In the genomic region with DNA sequence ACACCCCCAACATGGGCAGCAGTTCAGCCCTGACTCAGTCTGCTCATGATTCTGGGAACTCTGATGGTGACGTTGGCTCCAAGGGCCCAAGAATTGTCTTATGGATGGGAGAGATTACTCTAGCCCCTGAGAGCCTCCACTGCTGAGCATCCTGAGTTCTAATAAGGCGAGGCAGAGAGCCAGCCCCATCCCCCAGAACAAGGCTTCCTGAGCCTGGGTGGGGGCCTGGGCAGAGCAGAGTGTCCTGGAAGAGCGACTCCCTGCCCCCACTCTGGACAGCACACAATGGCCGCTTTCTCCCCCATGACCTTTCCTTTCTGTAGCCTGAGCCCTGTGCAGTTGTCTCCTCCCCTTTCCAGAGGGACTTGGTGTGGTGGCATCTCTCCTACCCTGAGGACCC, we compare ENCODE assay signal across 8 mouse cellular contexts. TPM values are rescaled to one million over a fixed set of nuclear protein-coding genes. Genes with fewer than 3 reads are reported as not detected.
DNase-seq lines count a peak whose midpoint lies in the region; ATAC-seq and TF ChIP-seq lines count a peak whose summit lies in the region.

No protein-coding gene starts in this region.

- H3K4me1 ChIP-seq in cerebellum, adult 2 months (ENCODE audit: control insufficient read depth, insufficient read depth, low read length) = peaks cover 42% of the 10 kb centered on the region
- H3K4me1 ChIP-seq in hindbrain, embryonic 13.5 days (replicated peaks) = peaks cover 76% of the 10 kb centered on the region
- H3K4me1 ChIP-seq in lung, embryonic 14.5 days (ENCODE audit: insufficient read depth) = peaks cover 12% of the 10 kb centered on the region
- peaks cover 12% of the 10 kb centered on the region for H3K4me1 ChIP-seq in stomach, postnatal 0 days (replicated peaks; ENCODE audit: control insufficient read depth, insufficient read depth)

- peaks cover 32% of the 10 kb centered on the region for H3K36me3 ChIP-seq in hindbrain, embryonic 13.5 days
- peaks cover 40% of the 10 kb centered on the region for H3K36me3 ChIP-seq in lung, embryonic 14.5 days (ENCODE audit: insufficient read depth)
- peaks cover 6% of the 10 kb centered on the region for H3K36me3 ChIP-seq in stomach, postnatal 0 days (ENCODE audit: control insufficient read depth, insufficient read depth, low read length)

- H3K4me2 ChIP-seq in hindbrain, embryonic 13.5 days = no peak overlapping the region
- peak overlapping the region; percentile 36; the same call in 1 of the 2 replicates for H3K4me2 ChIP-seq in lung, embryonic 14.5 days
- no peak overlapping the region for H3K4me2 ChIP-seq in stomach, postnatal 0 days (replicated peaks; ENCODE audit: low read depth)

- H3K9ac ChIP-seq in hindbrain, embryonic 13.5 days = 0 out of 2 replicates have a peak overlapping the region, but pooled peaks have one; percentile 9
- H3K9ac ChIP-seq in lung, embryonic 14.5 days = peak overlapping the region; percentile 14; the same call in 1 of the 2 replicates
- peak overlapping the region; percentile 28; the same call in 1 of the 2 replicates for H3K9ac ChIP-seq in stomach, postnatal 0 days (ENCODE audit: low read length)

- WGBS in cerebellum, adult 2 months = 77% methylated on average over 4 of the region's 4 CpGs
- WGBS in hindbrain, embryonic 13.5 days = 16% methylated on average over 4 of the region's 4 CpGs
- 50% methylated on average over 4 of the region's 4 CpGs for WGBS in lung, embryonic 14.5 days
- WGBS in stomach, postnatal 0 days = 64% methylated on average over 4 of the region's 4 CpGs

- no peaks in the 10 kb centered on the region for H3K27me3 ChIP-seq in cerebellum, adult 2 months (ENCODE audit: control insufficient read depth, insufficient read depth, low read length)
- H3K27me3 ChIP-seq in hindbrain, embryonic 13.5 days = no peaks in the 10 kb centered on the region
- no peaks in the 10 kb centered on the region for H3K27me3 ChIP-seq in lung, embryonic 14.5 days (ENCODE audit: insufficient read depth, low read length)
- H3K27me3 ChIP-seq in stomach, postnatal 0 days (ENCODE audit: control insufficient read depth, insufficient read depth, low read length) = no peaks in the 10 kb centered on the region

- TF ChIP-seq EP300 in stomach, postnatal 0 days (optimal IDR thresholded peaks at IDR 0.05) = no peak

- H3K27ac ChIP-seq in cerebellum, adult 2 months (ENCODE audit: insufficient read depth, low read length) = peak overlapping the region; percentile 83
- H3K27ac ChIP-seq in hindbrain, embryonic 13.5 days = peak overlapping the region; percentile 60
- peak overlapping the region; percentile 91 for H3K27ac ChIP-seq in lung, embryonic 14.5 days (ENCODE audit: low read depth)
- H3K27ac ChIP-seq in stomach, postnatal 0 days (replicated peaks) = peak overlapping the region; percentile 81

- TF ChIP-seq CTCF in cerebellum, adult 2 months (IDR thresholded peaks at IDR 0.05; ENCODE audit: borderline replicate concordance, insufficient read depth, low read depth, low read length) = no peak
- no peak for TF ChIP-seq CTCF in lung, embryonic 14.5 days (IDR thresholded peaks at IDR 0.05; ENCODE audit: low read depth)
- no peak for TF ChIP-seq CTCF in stomach, postnatal 0 days (IDR thresholded peaks at IDR 0.05; ENCODE audit: low read depth)

- peak in 1 of 2 experiments; percentile 38 for DNase-seq in cerebellum, adult 2 months
- DNase-seq in cerebellum, postnatal 25 days = no peak
- peak; percentile 77 for DNase-seq in ZHBTc4 (ENCODE audit: low read depth, low spot score)
- no peak for DNase-seq in lung, embryonic 14.5 days
- no peak for DNase-seq in stomach, postnatal 0 days (ENCODE audit: low spot score)
- DNase-seq in gastrocnemius, postnatal 4 days (ENCODE audit: low spot score in 2 of 2) = no peak

- no peak overlapping the region for H3K4me3 ChIP-seq in cerebellum, adult 2 months (replicated peaks; ENCODE audit: insufficient read depth, low read depth, low read length)
- H3K4me3 ChIP-seq in hindbrain, embryonic 13.5 days = no peak overlapping the region
- no peak overlapping the region for H3K4me3 ChIP-seq in lung, embryonic 14.5 days (ENCODE audit: low read depth, low read length)
- no peak overlapping the region for H3K4me3 ChIP-seq in stomach, postnatal 0 days (ENCODE audit: low read depth, low read length)

- no peaks in the 10 kb centered on the region for H3K9me3 ChIP-seq in hindbrain, embryonic 13.5 days
- no peaks in the 10 kb centered on the region for H3K9me3 ChIP-seq in lung, embryonic 14.5 days (ENCODE audit: low read depth, low read length)
- no peaks in the 10 kb centered on the region for H3K9me3 ChIP-seq in stomach, postnatal 0 days (ENCODE audit: control insufficient read depth, low read length)

- ATAC-seq in hindbrain, embryonic 13.5 days (ENCODE audit: low FRiP score) = no peak
- no peak for ATAC-seq in lung, embryonic 14.5 days (ENCODE audit: insufficient read depth)
- no peak; the same call in 1 of the 2 replicates for ATAC-seq in stomach, postnatal 0 days (ENCODE audit: low FRiP score, low TSS enrichment)
- ATAC-seq in erythroblast, adult 5-6 weeks (replicated peaks; ENCODE audit: low FRiP score, poor library complexity, severe bottlenecking) = no peak

- no peak for TF ChIP-seq POLR2A in cerebellum, adult 2 months (IDR thresholded peaks at IDR 0.05; ENCODE audit: borderline replicate concordance, insufficient read depth, low read length)

RNA-seq across cellular contexts. Expression of gene Git1, which starts 4.5 kb away (rescaled TPM):
- polyA plus RNA-seq in cerebellum, adult 2 months (2012; rRNA removed) = 106 and 110 TPM in 2 replicates
- 14.3 and 15.1 TPM in 2 replicates for polyA plus RNA-seq in hindbrain, embryonic 13.5 days (2015; fragmentation: Nextera tagmentation; extraction: Ambion mirVana)
- polyA plus RNA-seq in lung, embryonic 14.5 days (2014; fragmentation: Nextera tagmentation; extraction: Ambion mirVana) = 18.4 and 21.1 TPM in 2 replicates
- polyA plus RNA-seq in stomach, postnatal 0 days (2015; fragmentation: Nextera tagmentation; extraction: Ambion mirVana) = 5.9 and 7.9 TPM in 2 replicates
- 9.2 and 11.5 TPM in 2 replicates for total RNA-seq in erythroblast, adult 5-6 weeks (2015; ENCODE audit: low replicate concordance)
- total RNA-seq in erythroblast, adult 5-6 weeks (2017; ENCODE audit: low replicate concordance) = 4.4 and 5.6 TPM in 2 replicates
- 10 to 100 TPM; 48.5 to 52.9 TPM for total RNA-seq in gastrocnemius, postnatal 4 days (2021)

RNA-seq across cellular contexts. Expression of gene Ankrd13b, which starts 8.4 kb away (rescaled TPM):
- 106 and 114 TPM in 2 replicates for polyA plus RNA-seq in cerebellum, adult 2 months (2012; rRNA removed)
- 29.4 and 31.0 TPM in 2 replicates for polyA plus RNA-seq in hindbrain, embryonic 13.5 days (2015; fragmentation: Nextera tagmentation; extraction: Ambion mirVana)
- 12.1 and 12.9 TPM in 2 replicates for polyA plus RNA-seq in lung, embryonic 14.5 days (2014; fragmentation: Nextera tagmentation; extraction: Ambion mirVana)
- 2.4 and 3.0 TPM in 2 replicates for polyA plus RNA-seq in stomach, postnatal 0 days (2015; fragmentation: Nextera tagmentation; extraction: Ambion mirVana)
- 0.77 TPM in 1 of 2 replicates, not detected in the other for total RNA-seq in erythroblast, adult 5-6 weeks (2015; ENCODE audit: low replicate concordance)
- total RNA-seq in erythroblast, adult 5-6 weeks (2017; ENCODE audit: low replicate concordance) = 4.1 TPM in 1 of 2 replicates, not detected in the other
- 10 to 100 TPM; 13.0 to 13.8 TPM for total RNA-seq in gastrocnemius, postnatal 4 days (2021)

RNA-seq across cellular contexts. Expression of gene Abhd15, which starts 17.1 kb away (rescaled TPM):
- polyA plus RNA-seq in cerebellum, adult 2 months (2012; rRNA removed) = 0.98 and 1.0 TPM in 2 replicates
- 1.9 and 3.3 TPM in 2 replicates for polyA plus RNA-seq in hindbrain, embryonic 13.5 days (2015; fragmentation: Nextera tagmentation; extraction: Ambion mirVana)
- polyA plus RNA-seq in lung, embryonic 14.5 days (2014; fragmentation: Nextera tagmentation; extraction: Ambion mirVana) = 3.0 and 3.2 TPM in 2 replicates
- 1.8 and 1.9 TPM in 2 replicates for polyA plus RNA-seq in stomach, postnatal 0 days (2015; fragmentation: Nextera tagmentation; extraction: Ambion mirVana)
- 2.9 TPM in 1 of 2 replicates, not detected in the other for total RNA-seq in erythroblast, adult 5-6 weeks (2015; ENCODE audit: low replicate concordance)
- total RNA-seq in erythroblast, adult 5-6 weeks (2017; ENCODE audit: low replicate concordance) = 0.14 and 2.5 TPM in 2 replicates
- 1 to 10 TPM; 1.2 to 2.5 TPM for total RNA-seq in gastrocnemius, postnatal 4 days (2021)

RNA-seq across cellular contexts. Expression of gene Trp53i13, which starts 17.9 kb away (rescaled TPM):
- 11.6 and 12.8 TPM in 2 replicates for polyA plus RNA-seq in cerebellum, adult 2 months (2012; rRNA removed)
- polyA plus RNA-seq in hindbrain, embryonic 13.5 days (2015; fragmentation: Nextera tagmentation; extraction: Ambion mirVana) = 14.9 and 15.5 TPM in 2 replicates
- polyA plus RNA-seq in lung, embryonic 14.5 days (2014; fragmentation: Nextera tagmentation; extraction: Ambion mirVana) = 39.2 and 40.3 TPM in 2 replicates
- 19.5 and 20.9 TPM in 2 replicates for polyA plus RNA-seq in stomach, postnatal 0 days (2015; fragmentation: Nextera tagmentation; extraction: Ambion mirVana)
- not detected in 2 replicates for total RNA-seq in erythroblast, adult 5-6 weeks (2015; ENCODE audit: low replicate concordance)
- not detected in 2 replicates for total RNA-seq in erythroblast, adult 5-6 weeks (2017; ENCODE audit: low replicate concordance)
- 10 to 100 TPM; 14.8 to 15.0 TPM for total RNA-seq in gastrocnemius, postnatal 4 days (2021)

RNA-seq across cellular contexts. Expression of gene Gm10392, which starts 21.1 kb away (rescaled TPM):
- not detected in 2 replicates for polyA plus RNA-seq in cerebellum, adult 2 months (2012; rRNA removed)
- not detected in 2 replicates for polyA plus RNA-seq in hindbrain, embryonic 13.5 days (2015; fragmentation: Nextera tagmentation; extraction: Ambion mirVana)
- polyA plus RNA-seq in lung, embryonic 14.5 days (2014; fragmentation: Nextera tagmentation; extraction: Ambion mirVana) = 0.16 TPM in 1 of 2 replicates, not detected in the other
- 0.06 and 0.07 TPM in 2 replicates for polyA plus RNA-seq in stomach, postnatal 0 days (2015; fragmentation: Nextera tagmentation; extraction: Ambion mirVana)
- total RNA-seq in erythroblast, adult 5-6 weeks (2015; ENCODE audit: low replicate concordance) = not detected in 2 replicates
- 0.09 TPM in 1 of 2 replicates, not detected in the other for total RNA-seq in erythroblast, adult 5-6 weeks (2017; ENCODE audit: low replicate concordance)
- not detected for total RNA-seq in gastrocnemius, postnatal 4 days (2021)
